Mouse (Mus musculus) heart, adult 2 months (tissue): Measurements from ENCODE around the gene Gab2. TPM values are rescaled to one million over a fixed set of nuclear protein-coding genes. Genes with fewer than 3 reads are reported as not detected.

Source experiments
- DNase-seq, 2 experiments: peaks; one replicate each; pipeline ENCODE4 v3.0.0; 2021
- H3K27ac ChIP-seq: fragments of 200-600 bp; 2 replicates; pipeline ENCODE4 v1.8.1; 2022
- H3K27me3 ChIP-seq: fragments of 200-500 bp; 2 replicates; pipeline ENCODE4 v1.6.1; 2012; ENCODE audit warnings: mild to moderate bottlenecking, low read length, inconsistent platforms, mixed read lengths; ENCODE audit not compliant: control insufficient read depth, insufficient read depth
- H3K36me3 ChIP-seq: fragments of 200-500 bp; 2 replicates; pipeline ENCODE4 v1.6.1; 2012; ENCODE audit warnings: low read length, inconsistent platforms; ENCODE audit not compliant: control insufficient read depth, insufficient read depth
- H3K4me1 ChIP-seq: fragments of 200-500 bp; 2 replicates; pipeline ENCODE4 v1.6.1; 2011; ENCODE audit warnings: low read length; ENCODE audit not compliant: control insufficient read depth, insufficient read depth
- H3K4me3 ChIP-seq: fragments of 200-600 bp; 2 replicates; pipeline ENCODE4 v1.8.1; 2022
- H3K79me2 ChIP-seq: fragments of 200-500 bp; replicated peaks from 2 replicates; pipeline ENCODE4 v1.6.1; 2012; ENCODE audit warnings: mild to moderate bottlenecking, inconsistent platforms, low read length, moderate library complexity, mixed read lengths; ENCODE audit not compliant: control insufficient read depth, insufficient read depth
- H3K9ac ChIP-seq: fragments of 200-500 bp; 2 replicates; pipeline ENCODE4 v1.6.1; 2012; ENCODE audit warnings: low read depth, mild to moderate bottlenecking, control low read depth, inconsistent platforms, low read length, mixed read lengths
- CTCF ChIP-seq: fragments of 200-600 bp; IDR thresholded peaks from 2 replicates; pipeline ENCODE4 v1.8.1; 2022; ENCODE audit warnings: antibody characterized with exemption, mild to moderate bottlenecking, moderate library complexity
- EP300 ChIP-seq: fragments of 200-500 bp; IDR thresholded peaks from 2 replicates; pipeline ENCODE4 v1.6.1; 2011; ENCODE audit warnings: low read depth, low read length, control low read depth; ENCODE audit not compliant: insufficient read depth
- POLR2A ChIP-seq: fragments of 200-500 bp; IDR thresholded peaks from 2 replicates; pipeline ENCODE4 v1.6.1; 2011; ENCODE audit warnings: mild to moderate bottlenecking, low read depth, low read length, control low read depth; ENCODE audit not compliant: insufficient read depth
- WGBS: fragments of 180-500 bp; shearing (Covaris S2); methylation state at CpG from one replicate; pipeline ENCODE4 v1.1.7; 2018; 5-methylcytosine and 5-hydroxymethylcytosine counted together
- intact Hi-C: fragments of 180-260 bp; cut with DNase I; formaldehyde crosslinking; loops from one replicate; pipeline ENCODE4 v1.15.1; 2025
- polyA plus RNA-seq: library from polyadenylated mRNA; depleted of rRNA; stranded (reverse); fragments of >200 nt; gene quantifications from 2 replicates; pipeline ENCODE4 v1.2.3, GENCODE M21; 2012
- total RNA-seq, 2 experiments: library from RNA; stranded (reverse); gene quantifications; 2 replicates each; pipeline ENCODE4 v1.2.3; 2021

The Gab2 gene
- total and polyA plus RNA-seq, 3 experiments: 15.9 to 17.6 (median 16.4) TPM

DNA sequence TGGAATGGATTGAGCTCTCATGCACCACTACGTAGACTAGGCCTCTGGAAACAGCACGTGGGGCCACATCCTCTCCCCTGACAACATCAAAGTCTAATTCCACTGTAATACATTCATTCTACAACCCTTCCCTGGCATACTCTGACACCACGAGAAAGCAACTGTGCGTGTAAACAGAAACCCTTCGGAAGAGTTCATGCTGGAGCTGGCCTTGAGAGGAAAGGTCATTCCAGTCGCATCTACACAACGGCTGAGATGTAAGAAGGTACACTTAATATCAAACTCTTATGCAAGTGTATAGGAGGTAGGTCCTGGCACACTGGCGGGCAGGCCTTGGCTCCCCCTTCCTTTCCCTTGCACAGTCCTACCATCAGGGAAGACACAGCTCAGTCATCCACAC is 243.0 kb downstream of the Gab2 start:
- intact Hi-C loops: no loop called here
- TF ChIP-seq POLR2A: no peak
- TF ChIP-seq CTCF: no peak
- TF ChIP-seq EP300: no peak
- no peaks in the 10 kb centered on the region for H3K4me1 ChIP-seq
- no peaks in the 10 kb centered on the region for H3K79me2 ChIP-seq
- peaks cover 4% of the 10 kb centered on the region; the same call in 1 of the 2 replicates for H3K27me3 ChIP-seq
- DNase-seq: no peak
- H3K36me3 ChIP-seq: no peaks in the 10 kb centered on the region
- H3K4me3 ChIP-seq: no peak overlapping the region
- no peak overlapping the region for H3K27ac ChIP-seq
- H3K9ac ChIP-seq: no peak overlapping the region
- 94% methylated on average over 8 of the region's 8 CpGs for WGBS

GRCm38 (mm10) chr7:97325156-97325985 is 244.0 kb downstream of the Gab2 start:
- TF ChIP-seq CTCF (no peak), POLR2A (no peak), EP300 (no peak)
- peaks cover 4% of the 10 kb centered on the region; the same call in 1 of the 2 replicates for H3K27me3 ChIP-seq
- no peaks in the 10 kb centered on the region for H3K36me3 ChIP-seq
- WGBS: 24% methylated on average over 96 of the region's 96 CpGs
- H3K27ac ChIP-seq: no peak overlapping the region
- H3K4me1 ChIP-seq: no peaks in the 10 kb centered on the region
- intact Hi-C loops: no loop called here
- no peaks in the 10 kb centered on the region for H3K79me2 ChIP-seq
- DNase-seq: no peak
- no peak overlapping the region for H3K4me3 ChIP-seq
- no peak overlapping the region for H3K9ac ChIP-seq

DNA sequence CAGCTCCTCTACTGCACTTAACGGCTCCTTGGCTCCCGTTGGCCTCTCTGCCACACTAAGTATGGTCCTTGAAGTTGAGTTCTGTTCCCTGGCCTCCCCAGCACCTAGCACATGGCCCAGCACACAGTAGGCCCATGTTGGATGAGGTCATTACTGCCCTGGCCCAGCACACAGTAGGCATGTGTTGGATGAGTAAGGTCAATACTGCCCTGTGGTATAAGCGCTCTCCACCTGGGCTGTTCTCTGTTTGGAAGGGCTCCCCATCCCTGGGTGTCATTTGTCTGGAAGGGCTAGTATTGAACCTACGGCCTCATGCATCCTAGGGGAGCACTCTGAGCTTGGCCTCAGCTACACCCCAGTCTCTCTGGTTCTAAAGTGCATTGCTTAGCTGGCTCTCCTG is 246.0 kb downstream of the Gab2 start:
- H3K27ac ChIP-seq: no peak overlapping the region
- TF ChIP-seq POLR2A (no peak), CTCF (no peak), EP300 (no peak)
- WGBS: 95% methylated on average over 4 of the region's 4 CpGs
- H3K79me2 ChIP-seq: no peaks in the 10 kb centered on the region
- no peak for DNase-seq
- no peak overlapping the region for H3K4me3 ChIP-seq
- peaks cover 4% of the 10 kb centered on the region; the same call in 1 of the 2 replicates for H3K27me3 ChIP-seq
- intact Hi-C loops: no loop called here
- no peaks in the 10 kb centered on the region for H3K36me3 ChIP-seq
- no peak overlapping the region for H3K9ac ChIP-seq
- H3K4me1 ChIP-seq: no peaks in the 10 kb centered on the region; the same call in 1 of the 2 replicates

GRCm38 (mm10) chr7:97328891-97329588 is 247.7 kb downstream of the Gab2 start:
- Histone ChIP-seq H3K36me3 (no peaks in the 10 kb centered on the region), H3K4me1 (no peaks in the 10 kb centered on the region; the same call in 1 of the 2 replicates), H3K4me3 (no peak overlapping the region), H3K27me3 (peaks cover 4% of the 10 kb centered on the region; the same call in 1 of the 2 replicates), H3K79me2 (no peaks in the 10 kb centered on the region), H3K9ac (no peak overlapping the region), H3K27ac (no peak overlapping the region)
- no peak for DNase-seq
- WGBS: 88% methylated on average over 13 of the region's 13 CpGs
- no peak for TF ChIP-seq POLR2A
- no peak for TF ChIP-seq CTCF
- TF ChIP-seq EP300: no peak
- intact Hi-C loops: no loop called here

- Histone ChIP-seq H3K27me3 (peaks cover 4% of the 10 kb centered on the region; the same call in 1 of the 2 replicates), H3K4me3 (no peak overlapping the region), H3K79me2 (no peaks in the 10 kb centered on the region), H3K9ac (no peak overlapping the region), H3K27ac (no peak overlapping the region), H3K36me3 (no peaks in the 10 kb centered on the region), H3K4me1 (no peaks in the 10 kb centered on the region; the same call in 1 of the 2 replicates)
- DNase-seq: no peak
- TF ChIP-seq EP300: no peak
- TF ChIP-seq POLR2A: no peak
- TF ChIP-seq CTCF: no peak
- WGBS: 82% methylated on average over 3 of the region's 3 CpGs
- intact Hi-C loops: loop anchor here (2.0 to 5.0 kb wide), 2 partner anchors 43 to 149 kb away; partner anchors contain the start of gene Alg8
Measured at GRCm38 (mm10) chr7:97329676-97330075, 248.3 kb downstream of the Gab2 start.
